Mouse (Mus musculus) myocyte (in vitro differentiated cells): ENCODE measurements around the gene Mybbp1a.

Experiments used
- CEBPB ChIP-seq: IDR thresholded peaks from 2 replicates; pipeline ENCODE4 v1.6.1; 2011; ENCODE audit warnings: mild to moderate bottlenecking, moderate library complexity; ENCODE audit not compliant: poor library complexity, insufficient read depth, severe bottlenecking
- E2F4 ChIP-seq: IDR thresholded peaks from one replicate; pipeline ENCODE4 v1.6.1; 2011; ENCODE audit warnings: mild to moderate bottlenecking, control low read depth, moderate library complexity; ENCODE audit not compliant: insufficient read depth
- MAX ChIP-seq: IDR thresholded peaks from one replicate; pipeline ENCODE4 v1.6.1; 2011; ENCODE audit warnings: low read depth, mild to moderate bottlenecking, control low read depth
- MYOD1 ChIP-seq, 3 experiments: IDR thresholded peaks; one replicate each; pipeline ENCODE4 v1.6.1; 2011; ENCODE audit warnings: control low read depth in 2 of 3, low read depth in 2 of 3, mild to moderate bottlenecking in 2 of 3, moderate library complexity in 1 of 3; ENCODE audit not compliant: insufficient read length in 2 of 3, control insufficient read depth in 1 of 3
- MYOG ChIP-seq, 3 experiments: IDR thresholded peaks; one replicate each; pipeline ENCODE4 v1.6.1; 2011; ENCODE audit warnings: control low read depth in 2 of 3, low read depth in 2 of 3, mild to moderate bottlenecking in 2 of 3; ENCODE audit not compliant: insufficient read length in 2 of 3, control insufficient read depth in 1 of 3, insufficient read depth in 1 of 3
- POLR2A ChIP-seq: IDR thresholded peaks from one replicate; pipeline ENCODE4 v1.6.1; 2011; ENCODE audit warnings: low read depth, mild to moderate bottlenecking, control low read depth, moderate library complexity; ENCODE audit not compliant: insufficient read length
- POLR2AphosphoS2 ChIP-seq: IDR thresholded peaks from one replicate; pipeline ENCODE4 v1.6.1; 2011; ENCODE audit warnings: low read depth, control low read depth; ENCODE audit not compliant: insufficient read length
- SRF ChIP-seq: IDR thresholded peaks from one replicate; pipeline ENCODE4 v1.6.1; 2011; ENCODE audit warnings: low read depth; ENCODE audit not compliant: control insufficient read depth, insufficient read length
- TCF3 ChIP-seq: IDR thresholded peaks from one replicate; pipeline ENCODE4 v1.6.1; 2011; ENCODE audit warnings: low read depth, control low read depth; ENCODE audit not compliant: insufficient read length
- USF1 ChIP-seq: IDR thresholded peaks from one replicate; pipeline ENCODE4 v1.6.1; 2011; ENCODE audit warnings: low read depth, mild to moderate bottlenecking, control low read depth, moderate library complexity

DNA sequence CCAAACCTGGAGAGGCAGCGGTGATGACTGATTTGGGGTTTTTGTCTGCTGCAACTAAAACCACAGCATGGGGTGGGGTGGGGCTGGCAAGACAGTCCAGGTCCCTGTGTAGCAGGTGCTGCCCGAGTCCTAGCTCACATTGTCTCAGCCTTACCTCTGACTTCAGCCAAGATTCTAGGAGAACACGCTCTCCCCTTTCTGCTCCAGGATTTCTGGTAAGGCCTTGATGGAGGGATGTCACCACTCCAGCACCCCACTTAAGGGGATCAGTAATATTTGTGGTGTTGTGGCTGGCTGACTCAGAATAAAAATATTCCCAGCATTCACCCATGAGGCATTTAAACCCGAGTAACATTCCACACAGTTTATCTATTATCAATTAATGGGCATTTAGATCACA, 17.5 kb upstream of the Mybbp1a start:
- TF ChIP-seq POLR2A (no peak), USF1 (no peak), SRF (no peak), MYOG (IDR thresholded peaks at IDR 0.05; ENCODE audit: control insufficient read depth in 1 of 3, insufficient read depth in 1 of 3, insufficient read length in 2 of 3, low read depth in 2 of 3) (peak in 1 of 3 experiments; percentile 47), MYOD1 (IDR thresholded peaks at IDR 0.05; ENCODE audit: control insufficient read depth in 1 of 3, insufficient read length in 2 of 3, low read depth in 2 of 3) (peak in 2 of 3 experiments; percentile 22 to 77), MAX (no peak), CEBPB (no peak), POLR2AphosphoS2 (no peak), E2F4 (no peak), TCF3 (no peak)
